Mouse (Mus musculus) kidney, adult 18-20 months (tissue): ENCODE data around the gene Pex12.
A peak's percentile ranks its signal among the peaks of the same experiment; 100 is the strongest.
"Not testable (repeated sequence)": the region's sequence is repeated elsewhere in the genome, so short reads cannot be mapped to it uniquely, and the experiment has no call there.

Experiments used
- DNase-seq: peaks from one replicate; pipeline ENCODE4 v3.0.0; 2021

Gene Pex12

DNA sequence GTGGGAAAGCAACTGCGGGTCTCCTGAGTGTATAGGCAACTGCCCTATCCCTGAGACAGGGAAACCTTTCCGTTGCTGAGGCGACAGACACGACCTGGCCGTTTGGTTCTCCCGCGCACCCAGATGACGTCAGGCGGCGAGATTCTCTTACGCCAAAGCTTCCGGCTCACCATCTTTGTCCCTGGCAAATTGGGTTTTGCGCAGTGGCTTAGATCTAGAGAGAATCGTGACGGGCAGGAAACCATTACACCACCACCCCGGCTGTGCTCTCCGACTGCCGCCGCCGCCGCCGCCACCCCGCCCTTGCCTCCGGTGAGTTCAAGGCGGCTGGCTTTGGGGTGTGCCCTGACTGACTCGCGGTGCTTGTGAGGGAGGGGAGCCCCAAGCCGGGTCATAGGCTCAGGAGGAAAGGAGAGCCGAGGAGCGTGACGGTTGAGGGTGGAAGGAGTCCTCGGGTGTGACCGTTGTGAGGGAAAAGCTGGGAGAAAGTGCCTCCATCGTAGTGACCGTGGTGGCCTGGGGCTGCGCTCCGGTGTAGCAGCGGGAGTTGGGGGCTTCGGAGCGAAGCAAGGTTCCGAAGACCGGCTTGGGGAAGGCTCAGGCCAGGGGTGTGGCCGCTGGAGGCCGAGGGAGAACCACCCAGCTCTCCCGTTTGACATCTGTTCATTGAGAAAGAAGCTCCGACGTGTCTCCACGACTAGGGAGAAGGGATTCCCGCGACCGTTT lies at the start of gene Pex12:
TSS of gene Pex12 (minus strand) at position 61 of the 726 bp plus-strand sequence.
- DNase-seq, result peak; percentile 94

DNA sequence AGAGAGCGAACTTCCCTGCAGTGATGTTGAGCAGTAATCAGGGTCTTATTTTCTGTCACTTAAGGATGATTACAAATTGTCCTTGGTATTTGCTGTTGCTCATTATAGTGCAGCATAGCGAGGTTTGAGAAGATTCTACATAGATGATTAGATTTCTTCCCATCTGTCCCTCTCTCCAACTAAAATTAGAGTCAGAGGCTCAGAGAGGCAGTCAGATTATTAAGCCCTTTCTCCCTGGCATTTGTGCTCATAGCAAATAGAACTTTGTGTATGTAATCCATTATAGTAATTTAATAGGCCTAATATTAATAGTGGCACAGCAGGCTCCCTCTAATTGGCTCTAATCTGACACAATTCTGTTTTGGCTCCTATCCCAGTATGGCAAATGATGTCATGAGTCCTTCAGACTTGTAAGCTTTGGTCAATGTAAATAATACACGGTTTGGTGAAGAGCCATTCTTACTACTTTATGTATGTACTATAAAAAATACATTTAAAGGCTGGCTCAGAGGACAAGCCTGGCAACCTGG lies 39.4 kb upstream of the Pex12 start:
- DNase-seq, result no peak

DNA sequence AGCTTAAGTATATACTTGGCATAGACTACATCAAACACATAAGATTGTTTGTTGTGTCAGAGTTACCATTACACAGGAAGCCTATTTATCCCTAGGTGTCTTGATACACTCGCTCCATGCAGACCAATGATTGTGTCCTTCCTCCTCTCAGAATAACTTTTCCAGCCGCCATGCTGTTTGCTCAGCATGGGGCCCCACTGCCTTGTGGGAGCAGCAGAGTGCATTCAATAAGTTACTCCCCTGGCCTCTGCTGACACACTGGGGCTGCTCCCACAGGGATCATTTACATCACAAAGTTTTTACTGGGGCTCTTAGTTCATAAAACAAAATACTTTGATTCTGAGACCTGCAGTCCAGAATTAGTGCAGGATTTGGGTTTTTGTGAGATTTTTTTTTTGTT lies 37.3 kb upstream of the Pex12 start:
- DNase-seq, result no peak

DNA sequence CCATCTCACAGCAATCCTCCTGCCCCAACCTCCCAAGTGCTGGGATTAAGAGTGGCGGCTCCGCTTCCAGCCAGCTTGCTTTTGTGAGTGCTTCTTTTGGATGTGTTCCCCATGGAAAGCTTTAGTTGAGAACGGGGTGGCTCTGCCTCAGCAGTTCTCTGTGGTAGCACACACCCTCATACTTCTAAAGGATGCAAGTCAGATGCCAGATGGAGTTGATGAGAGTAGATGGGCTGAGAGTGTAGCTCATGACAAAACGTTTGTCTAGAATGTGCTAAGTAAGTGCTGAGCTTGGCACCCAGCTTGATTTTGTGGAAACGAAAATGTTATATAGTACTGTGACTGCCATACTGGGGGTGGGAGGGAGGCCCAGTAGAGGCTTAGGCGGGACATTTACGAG lies 33.4 kb upstream of the Pex12 start:
- DNase-seq, result no peak

DNA sequence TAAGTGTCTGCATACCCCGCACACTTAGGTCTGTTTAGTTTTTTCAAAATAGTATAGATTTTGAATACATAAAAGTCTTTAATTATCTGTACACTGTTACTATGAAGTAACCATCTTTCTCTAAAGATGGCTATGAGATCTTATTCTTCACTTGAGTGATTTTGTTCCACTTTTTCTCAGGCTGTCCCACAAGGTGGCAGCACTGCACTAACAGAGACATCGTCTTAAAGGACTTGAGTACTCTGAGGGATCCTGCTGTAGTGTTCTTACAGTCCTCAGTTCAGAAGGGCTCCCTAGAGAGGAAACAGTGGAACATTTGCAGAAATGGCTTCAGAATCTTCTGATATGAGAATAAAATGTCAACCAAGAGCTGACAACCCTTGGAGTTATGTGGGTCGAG lies 25.0 kb upstream of the Pex12 start:
- peak; percentile 57 for DNase-seq

DNA sequence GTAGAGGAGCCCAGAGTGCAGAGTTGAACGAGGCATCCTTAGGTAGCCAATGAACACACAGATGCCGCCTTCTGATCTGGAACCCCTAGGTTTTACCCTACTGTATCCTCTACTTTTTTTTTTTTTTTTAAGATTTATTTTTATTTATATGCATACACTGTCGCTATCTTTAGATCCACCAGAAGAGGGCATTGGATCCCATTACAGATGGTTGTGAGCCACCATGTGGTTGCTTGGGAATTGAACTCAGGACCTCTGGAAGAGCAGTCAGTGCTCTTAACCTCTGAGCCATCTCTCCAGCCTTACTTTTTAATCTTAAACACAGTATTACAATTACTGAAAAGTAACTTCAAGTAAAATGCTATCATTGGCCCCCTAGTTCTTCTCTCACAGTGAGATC lies 24.3 kb upstream of the Pex12 start:
- DNase-seq, result not testable (repeated sequence)

DNA sequence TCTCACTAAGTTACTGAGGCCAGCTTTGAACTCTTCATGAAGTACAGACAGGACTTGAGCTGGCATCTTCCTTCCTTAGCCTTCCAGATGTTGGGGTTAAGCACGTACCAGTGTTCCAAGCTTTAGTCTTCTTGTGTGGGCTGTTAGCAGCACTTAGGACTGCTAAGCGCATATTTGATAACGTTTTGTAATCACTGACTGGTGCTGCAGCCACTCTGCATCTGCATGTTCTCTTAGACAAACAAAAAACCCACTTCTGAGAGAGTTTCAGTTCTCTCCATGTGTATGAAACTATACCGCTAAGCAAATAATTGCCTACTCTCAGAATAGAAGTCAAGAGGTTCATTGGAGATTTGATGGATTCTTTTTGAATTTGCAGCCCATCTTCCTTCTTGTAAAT lies 16.7 kb upstream of the Pex12 start:
- no peak for DNase-seq

DNA sequence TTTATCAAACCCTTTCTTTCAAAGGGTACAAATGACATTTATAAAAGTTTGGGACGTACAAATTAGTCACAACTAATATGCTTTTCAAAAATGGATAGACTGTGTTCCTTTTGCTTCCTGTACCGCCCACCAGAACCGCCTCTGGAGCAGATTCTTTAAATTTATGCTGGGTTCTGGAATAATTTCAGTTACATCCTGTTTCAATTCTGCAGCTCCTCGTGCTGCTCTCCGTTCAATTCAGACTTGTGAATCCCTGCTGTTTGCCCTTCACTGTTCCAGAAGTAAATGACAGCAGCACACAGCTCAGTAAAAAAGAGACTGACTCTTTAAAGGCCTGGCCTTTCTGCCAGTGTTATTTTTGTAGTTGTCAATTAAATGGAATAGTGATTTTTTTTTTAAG lies 10.1 kb upstream of the Pex12 start:
- DNase-seq, result no peak

DNA sequence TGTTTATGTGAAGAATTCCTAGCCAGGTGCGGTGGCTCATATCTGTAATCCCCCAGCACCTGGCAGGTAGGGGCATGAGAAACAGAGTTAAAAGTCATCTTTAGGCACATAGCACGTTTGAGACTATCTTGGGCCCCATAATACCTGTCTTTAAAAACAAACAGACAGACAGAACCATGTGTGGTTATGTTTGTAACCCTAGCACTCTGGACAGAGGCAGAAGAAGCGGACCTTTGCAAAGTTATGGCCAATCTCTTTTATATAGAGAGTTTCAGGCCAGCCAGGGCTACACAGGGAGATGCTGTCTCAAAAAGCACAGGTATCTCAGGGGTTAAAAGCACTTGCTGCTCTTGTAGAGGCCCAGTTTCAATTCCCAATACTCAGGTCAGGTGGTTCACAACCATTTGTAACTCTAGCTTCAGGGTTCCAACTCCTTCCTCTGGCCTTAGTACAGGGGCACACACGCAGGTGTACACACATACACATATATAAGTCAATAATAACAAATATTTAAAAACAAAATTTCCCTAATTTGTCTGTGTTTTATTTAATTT lies 4.4 kb upstream of the Pex12 start:
- no peak for DNase-seq

DNA sequence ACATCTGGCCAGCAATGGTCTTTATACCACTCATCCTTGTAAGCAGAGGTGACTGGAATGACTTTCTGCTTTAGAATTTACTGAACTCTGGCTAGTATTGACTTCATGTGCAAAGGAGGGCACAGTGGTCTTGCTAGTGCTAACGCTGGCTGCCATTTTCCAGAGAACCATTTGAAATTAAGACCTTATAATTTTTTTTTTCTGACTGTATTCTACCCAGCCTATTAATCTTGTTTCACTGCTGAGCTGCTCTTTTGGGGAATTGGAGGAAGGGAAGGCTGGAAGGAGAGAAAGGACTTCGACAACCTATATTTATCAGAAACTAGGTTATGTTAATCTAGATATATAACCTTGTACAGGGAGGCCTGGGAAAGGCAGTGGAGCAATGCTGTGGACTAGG lies 2.1 kb upstream of the Pex12 start:
- no peak for DNase-seq

DNA sequence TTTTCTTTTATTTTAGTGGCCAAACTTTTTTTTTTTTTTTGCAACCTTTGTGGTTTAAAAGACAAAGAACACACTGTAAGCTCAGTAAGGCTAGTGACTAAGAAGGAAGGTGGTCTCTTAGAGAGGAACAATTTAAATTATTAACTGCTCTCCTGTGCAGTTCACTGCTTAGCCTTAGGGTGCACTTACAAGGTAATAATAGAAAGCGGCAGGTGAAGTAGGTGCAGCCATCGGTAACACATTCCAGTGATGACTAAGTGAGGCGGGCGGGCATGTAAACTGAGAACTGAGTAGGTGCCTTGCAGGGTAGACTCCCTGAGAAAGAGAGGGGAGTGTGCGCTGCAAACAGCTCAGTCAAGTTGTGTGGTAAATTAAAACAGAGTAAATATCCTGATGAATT lies 1.4 kb upstream of the Pex12 start:
- peak; percentile 21 for DNase-seq

DNA sequence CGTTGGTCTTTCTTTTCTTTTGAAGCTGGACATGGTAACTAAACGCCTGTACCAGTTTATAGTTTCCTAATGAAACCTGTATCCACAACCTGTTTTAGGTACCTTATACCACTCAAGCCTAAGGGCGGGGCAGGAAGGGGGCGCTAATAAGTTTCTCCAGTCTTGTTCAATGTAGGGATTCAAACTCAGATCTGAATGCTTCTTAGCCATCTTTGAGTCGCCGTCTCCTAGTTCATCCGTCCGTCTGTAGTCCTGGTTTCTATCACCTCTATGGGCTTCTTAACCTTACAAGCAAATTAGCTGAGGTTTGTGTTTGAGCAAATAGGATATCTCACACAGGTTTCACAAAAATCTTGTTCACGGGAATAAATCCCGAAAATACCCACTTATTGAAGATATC lies 262 bp downstream of the Pex12 start:
- no peak for DNase-seq

DNA sequence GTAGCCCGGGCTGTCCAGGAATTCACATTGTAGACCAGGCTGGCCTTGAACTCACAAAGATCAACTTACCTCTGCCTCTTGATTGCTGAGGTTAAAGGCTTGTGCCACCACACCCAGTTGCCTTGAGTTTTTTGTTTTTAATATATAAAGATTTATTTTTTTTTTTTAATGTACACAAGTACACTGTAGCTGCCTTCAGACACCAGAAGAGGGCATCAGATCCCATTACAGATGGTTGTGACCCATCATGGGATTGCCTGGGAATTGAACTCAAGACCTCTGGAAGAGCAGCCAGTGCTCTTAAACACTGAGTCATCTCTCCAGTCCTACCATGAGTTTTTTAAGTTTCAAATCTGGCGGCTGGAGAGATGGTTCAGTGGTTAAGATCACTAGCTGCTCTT lies 955 bp downstream of the Pex12 start:
- DNase-seq, result no peak

DNA sequence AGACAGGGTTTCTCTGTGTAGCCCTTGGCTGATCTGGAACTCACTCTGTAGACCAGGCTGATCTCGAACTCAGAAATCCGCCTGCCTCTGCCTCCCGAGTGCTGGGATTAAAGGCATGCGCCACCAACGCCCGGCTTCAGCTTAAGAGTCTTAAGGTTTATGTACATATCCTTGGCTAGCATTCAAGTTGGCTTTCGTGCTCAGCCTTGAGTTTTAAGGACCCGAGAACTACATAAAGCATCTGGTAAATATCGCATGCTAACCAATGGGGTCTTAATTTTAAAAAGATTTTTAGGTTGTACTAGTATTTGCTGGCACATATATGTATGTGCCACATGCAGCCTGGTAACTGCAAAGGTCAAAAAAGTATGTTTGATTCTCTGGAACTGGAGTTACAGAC lies 2.7 kb downstream of the Pex12 start:
- no peak for DNase-seq

DNA sequence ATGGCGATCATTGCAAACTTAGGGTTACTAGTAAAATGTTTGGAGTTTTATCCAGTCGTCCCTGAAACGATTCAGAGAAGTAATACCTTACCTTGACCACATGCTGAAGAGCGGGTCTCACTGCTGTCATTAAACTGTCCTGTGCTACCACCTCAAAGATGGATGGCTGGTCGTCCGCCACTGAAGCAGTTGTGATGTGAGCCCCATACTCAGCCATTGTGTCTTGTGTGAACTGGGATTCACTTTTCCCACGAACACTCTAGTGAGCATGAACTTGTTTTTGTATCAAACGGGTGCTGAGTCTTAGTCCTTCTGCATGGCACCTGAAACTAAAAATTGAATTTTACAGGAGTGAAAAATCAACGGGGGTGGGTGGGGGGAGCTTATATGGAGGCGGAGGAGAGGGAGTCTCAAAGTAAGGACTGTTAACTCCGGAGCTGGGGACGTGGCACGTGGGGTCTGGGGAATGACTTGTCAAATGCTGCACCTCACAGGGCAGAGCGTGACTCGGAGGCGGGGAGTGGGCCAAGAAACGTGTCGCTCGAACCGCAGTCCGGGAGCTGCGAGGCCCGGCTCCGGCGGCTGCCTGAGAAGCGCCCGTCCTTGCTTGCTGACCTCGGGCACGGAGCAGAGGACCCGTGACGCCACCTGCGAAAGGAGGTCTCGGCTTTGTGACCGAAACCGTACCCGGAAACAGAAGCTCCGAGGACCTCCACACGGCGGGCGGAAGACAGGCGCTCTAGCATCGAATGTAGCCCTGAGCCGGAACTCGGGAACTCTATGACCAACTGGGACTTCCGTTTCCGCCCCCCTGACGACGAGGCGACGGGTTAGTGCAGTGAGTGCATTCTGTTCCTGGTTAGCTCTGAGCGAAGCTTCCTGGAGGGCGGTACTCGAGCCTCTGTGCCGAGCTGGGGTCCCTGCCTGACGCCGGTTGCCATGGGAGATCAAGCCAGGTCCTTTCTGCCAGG lies 3.9 kb downstream of the Pex12 start, which contains the start of gene Ap2b1:
TSS of gene Ap2b1 (plus strand) at position 800 of the 971 bp plus-strand sequence.
- peak; percentile 92 for DNase-seq

DNA sequence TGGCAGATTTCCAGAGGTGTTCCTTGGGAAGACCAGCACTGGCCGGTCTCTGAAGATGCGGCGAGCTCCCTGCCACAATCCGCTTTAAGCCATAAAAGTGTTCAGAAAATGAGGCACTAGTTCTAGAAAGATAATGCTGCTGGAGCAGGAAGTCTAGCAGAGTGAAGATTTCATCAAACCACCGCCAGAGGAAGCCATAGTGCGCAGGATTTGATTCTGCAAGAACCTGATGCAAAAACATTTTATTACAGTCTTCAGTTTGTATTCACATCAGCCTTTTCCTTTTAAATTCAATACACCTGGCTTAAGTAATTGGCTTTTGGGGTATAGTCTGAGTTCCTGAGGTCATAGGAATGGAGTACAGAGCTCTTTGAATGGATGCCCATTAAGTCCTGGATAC lies 4.6 kb downstream of the Pex12 start:
- DNase-seq, result no peak

DNA sequence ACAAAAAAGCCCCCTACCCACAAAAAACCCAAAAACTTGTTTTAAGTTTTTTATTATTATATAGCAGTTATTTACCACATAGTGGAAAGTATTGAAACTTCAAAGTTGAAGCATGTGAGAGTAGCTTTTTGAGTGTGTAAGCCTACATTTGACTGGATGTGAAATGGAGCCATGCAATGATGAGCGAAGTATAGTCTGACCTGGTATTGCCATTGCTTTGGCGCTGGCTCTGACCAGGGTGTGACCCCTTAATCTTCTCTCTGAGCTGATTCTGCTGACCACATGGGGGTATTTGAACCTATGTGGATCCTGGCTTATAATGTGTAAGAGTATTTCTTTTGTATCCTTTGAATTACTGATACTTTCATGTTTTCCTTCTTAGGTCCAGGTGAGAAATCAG lies 8.3 kb downstream of the Pex12 start:
- no peak for DNase-seq

DNA sequence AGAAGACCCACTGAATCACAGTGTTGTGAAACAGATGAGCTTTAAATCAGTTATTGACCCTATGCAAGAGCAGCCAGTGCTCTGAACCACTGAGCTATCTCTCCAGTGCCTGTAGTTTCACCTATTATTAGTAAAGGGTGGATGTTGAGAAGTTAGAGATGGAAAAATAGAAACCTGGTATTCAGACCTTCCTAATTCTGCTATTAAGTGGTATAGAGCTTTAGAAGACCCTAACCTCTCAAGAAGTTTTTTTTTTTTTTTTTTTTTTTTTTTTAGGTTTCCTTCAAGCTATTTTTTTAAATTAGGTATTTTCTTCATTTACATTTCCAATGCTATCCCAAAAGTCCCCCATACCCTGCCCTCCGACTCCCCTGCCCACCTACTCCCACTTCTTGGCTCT lies 9.2 kb downstream of the Pex12 start:
- no peak for DNase-seq

DNA sequence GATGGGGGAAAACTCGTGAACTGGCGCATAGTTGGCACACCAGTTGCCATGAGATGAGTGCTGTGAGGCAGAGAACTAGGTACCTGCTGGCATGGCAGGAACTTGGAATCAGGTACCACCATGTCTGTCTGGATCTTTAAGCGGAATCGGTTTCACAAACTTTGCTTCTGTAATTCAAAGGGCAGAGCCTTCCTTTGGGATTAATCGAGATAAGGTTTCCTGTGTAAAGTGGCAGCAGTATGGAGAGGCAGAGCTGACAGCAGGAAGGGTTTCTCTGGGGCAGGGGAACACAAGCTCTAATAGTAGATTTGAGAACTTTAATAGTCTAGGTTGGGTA lies 10.2 kb downstream of the Pex12 start:
- peak; percentile 16 for DNase-seq

DNA sequence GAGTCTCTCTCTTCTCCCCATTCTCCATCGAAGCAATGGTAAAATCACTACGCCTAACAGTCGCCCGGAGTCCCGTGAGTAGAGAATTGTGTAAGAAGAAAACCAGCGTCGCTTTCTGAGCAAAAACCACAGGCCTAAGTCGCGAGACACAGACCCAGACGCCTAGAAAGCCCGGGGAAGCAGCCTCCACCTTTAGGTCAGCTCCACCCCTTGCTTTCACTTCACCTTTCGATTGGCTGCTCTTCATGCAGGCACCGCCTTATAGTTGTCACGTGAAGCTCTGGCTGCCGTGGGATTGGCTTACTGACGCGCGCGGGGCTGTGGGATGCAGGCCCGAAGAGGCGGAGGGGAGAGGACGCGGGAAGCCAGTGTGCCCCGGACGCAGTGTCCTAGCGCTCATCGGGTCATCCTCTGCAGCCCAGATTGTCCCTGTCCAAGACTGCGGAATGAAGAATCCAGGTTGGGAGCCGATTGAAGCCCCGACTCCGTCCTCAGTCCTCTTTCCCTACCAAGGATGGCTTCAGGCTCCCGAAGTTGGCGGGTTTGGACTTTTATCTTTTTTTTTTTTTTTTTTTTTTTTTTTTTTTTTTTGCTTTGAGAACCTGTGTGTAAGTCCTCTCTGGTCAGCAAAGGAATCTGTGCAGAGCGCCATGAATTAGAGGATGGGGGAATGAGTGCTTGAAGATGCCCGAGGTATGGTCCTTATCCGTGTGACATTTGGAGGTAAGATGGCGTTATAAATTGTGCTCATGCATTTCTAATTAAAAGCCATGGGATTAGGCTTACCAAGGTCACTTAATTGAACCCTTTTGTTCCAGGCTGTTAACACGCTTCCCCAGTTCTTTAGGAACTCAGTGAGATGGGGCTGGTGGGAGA lies 10.8 kb downstream of the Pex12 start:
- peak; percentile 94 for DNase-seq

DNA sequence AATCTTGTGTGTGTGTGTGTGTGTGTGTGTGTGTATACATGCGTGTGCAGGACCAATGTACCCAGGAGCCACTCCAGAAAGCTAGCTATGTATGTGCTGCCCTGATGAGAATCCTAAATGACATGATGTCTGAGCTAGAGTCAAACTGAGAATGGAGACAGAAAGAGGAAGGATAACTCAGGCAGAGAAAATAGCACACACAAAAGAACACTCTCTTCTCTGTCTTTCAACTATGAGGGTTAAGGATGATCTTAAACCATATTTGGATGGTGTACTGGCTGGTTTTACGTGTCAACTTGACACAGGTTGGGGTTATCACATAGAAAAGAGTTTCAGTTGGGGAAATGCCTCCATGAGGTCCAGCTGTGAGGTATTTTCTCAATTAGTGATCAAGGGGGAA lies 12.8 kb downstream of the Pex12 start:
- DNase-seq, result no peak

DNA sequence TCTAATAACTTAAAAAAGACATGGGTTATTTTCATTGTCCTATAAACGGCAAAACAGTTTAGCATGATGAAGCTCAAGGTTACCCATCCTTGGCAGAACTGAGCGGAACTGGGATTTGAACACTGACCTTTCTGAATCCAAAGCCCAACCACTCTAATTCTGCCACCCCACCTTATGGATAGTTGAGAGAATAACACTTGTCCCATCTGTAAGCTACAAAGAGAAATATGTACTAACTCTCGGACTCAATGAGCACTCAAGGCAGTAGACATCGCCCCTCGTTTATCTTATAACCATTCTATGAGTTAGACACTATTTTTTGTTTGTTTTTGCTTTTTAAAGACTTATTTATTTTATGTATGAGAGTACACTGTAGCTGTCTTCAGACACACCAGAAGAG lies 13.3 kb downstream of the Pex12 start:
- DNase-seq, result no peak

DNA sequence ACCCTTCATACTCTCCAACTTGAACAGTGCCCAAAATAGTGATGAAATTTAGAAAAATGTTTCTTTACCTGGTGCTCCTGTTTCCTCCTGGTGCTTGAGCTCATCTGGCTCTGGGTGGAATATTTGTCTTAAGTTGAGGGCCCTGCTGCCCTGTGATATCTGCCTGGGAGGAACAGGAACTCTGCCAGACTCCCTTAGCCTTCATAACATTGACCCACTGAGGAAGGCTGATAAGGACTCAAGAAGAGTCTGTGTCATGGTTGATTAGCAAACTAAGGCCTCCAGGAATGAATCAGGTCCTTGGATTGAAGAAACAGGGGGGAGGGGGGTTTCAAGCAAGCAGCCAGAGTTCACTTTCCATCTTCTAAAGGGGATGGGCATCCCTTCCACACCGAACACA lies 15.8 kb downstream of the Pex12 start, which contains the start of gene Slfn14:
TSS of gene Slfn14 (minus strand) at position 161 of the 400 bp plus-strand sequence.
- no peak for DNase-seq
